Mouse (Mus musculus) forebrain, embryonic 11.5 days (tissue): ENCODE measurements at regions not wholly inside any gene's neighbourhood (a gene's known extent, or its start where the extent isn't known, plus 50 kb on each side); places are given as distances from the start of the nearest gene placed in this dataset.

Experiments
- ATAC-seq: fragments of 200-750 bp; cut with Nextera tagmentation; replicated peaks from 2 replicates; pipeline ENCODE4 v1.8.0; 2017; ENCODE audit warnings: moderate TSS enrichment; ENCODE audit not compliant: low FRiP score
- DNase-seq: peaks from one replicate; pipeline ENCODE4 v3.0.0-alpha.2; 2017; ENCODE audit warnings: low spot score
- H3K27ac ChIP-seq: fragments of 300-500 bp; sonication (generic); 2 replicates; pipeline ENCODE4 v1.5.1; 2014; ENCODE audit warnings: low read depth, low read length
- H3K27me3 ChIP-seq: fragments of 300-500 bp; sonication (generic); 2 replicates; pipeline ENCODE4 v1.6.1; 2014; ENCODE audit warnings: mild to moderate bottlenecking, low read length, mixed read lengths; ENCODE audit not compliant: control insufficient read depth, insufficient read depth
- H3K36me3 ChIP-seq: fragments of 300-500 bp; sonication (generic); 2 replicates; pipeline ENCODE4 v1.6.1; 2014; ENCODE audit warnings: mild to moderate bottlenecking, low read length, moderate library complexity, mixed read lengths; ENCODE audit not compliant: control insufficient read depth, insufficient read depth
- H3K4me1 ChIP-seq: fragments of 300-500 bp; sonication (generic); replicated peaks from 2 replicates; pipeline ENCODE4 v1.6.1; 2014; ENCODE audit warnings: low read length, mixed read lengths; ENCODE audit not compliant: control insufficient read depth, insufficient read depth
- H3K4me2 ChIP-seq: fragments of 300-500 bp; sonication (generic); 2 replicates; pipeline ENCODE4 v1.6.1; 2014; ENCODE audit warnings: low read depth, mild to moderate bottlenecking, low read length, moderate library complexity, mixed read lengths; ENCODE audit not compliant: severe bottlenecking
- H3K4me3 ChIP-seq: fragments of 300-500 bp; sonication (generic); 2 replicates; pipeline ENCODE4 v1.5.1; 2014; ENCODE audit warnings: low read depth, low read length
- H3K9ac ChIP-seq: fragments of 300-500 bp; sonication (generic); 2 replicates; pipeline ENCODE4 v1.6.1; 2014; ENCODE audit warnings: low read length
- H3K9me3 ChIP-seq: fragments of 300-500 bp; sonication (generic); 2 replicates; pipeline ENCODE4 v1.6.1; 2016; ENCODE audit warnings: low read length, mixed read lengths; ENCODE audit not compliant: control insufficient read depth
- WGBS: fragments of 180-500 bp; shearing (Covaris S2); extraction: QIAGEN DNeasy Blood & Tissue Kit; methylation state at CpG from one replicate; pipeline ENCODE4 v1.1.7; 2014; 5-methylcytosine and 5-hydroxymethylcytosine counted together

DNA sequence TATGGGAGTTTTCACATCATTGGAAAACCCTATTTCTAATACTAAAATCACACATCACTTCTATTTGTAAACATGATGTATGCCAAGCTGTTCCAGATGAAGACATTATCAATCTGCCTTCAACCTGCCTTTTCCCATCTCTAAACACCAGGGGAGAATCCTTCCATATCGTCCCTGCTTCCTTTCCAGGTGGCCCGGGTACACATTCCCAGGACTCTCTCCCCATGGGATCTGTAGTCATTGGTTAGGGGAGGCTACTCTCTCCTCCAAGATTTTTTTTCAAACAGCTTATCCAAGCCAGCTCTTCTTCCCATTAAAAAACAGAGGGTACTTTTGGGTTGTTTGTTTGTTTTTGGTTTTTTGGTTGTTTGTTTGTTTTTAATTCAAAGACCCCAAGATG lies 650.7 kb downstream of the Tlr4 start:
- Histone ChIP-seq H3K4me3 (no peak overlapping the region), H3K4me2 (no peak overlapping the region), H3K9ac (no peak overlapping the region), H3K9me3 (no peaks in the 10 kb centered on the region), H3K36me3 (no peaks in the 10 kb centered on the region), H3K27me3 (no peaks in the 10 kb centered on the region), H3K4me1 (no peaks in the 10 kb centered on the region), H3K27ac (no peak overlapping the region)
- ATAC-seq = no peak
- DNase-seq = no peak
- 67% methylated on average over 2 of the region's 2 CpGs for WGBS

DNA sequence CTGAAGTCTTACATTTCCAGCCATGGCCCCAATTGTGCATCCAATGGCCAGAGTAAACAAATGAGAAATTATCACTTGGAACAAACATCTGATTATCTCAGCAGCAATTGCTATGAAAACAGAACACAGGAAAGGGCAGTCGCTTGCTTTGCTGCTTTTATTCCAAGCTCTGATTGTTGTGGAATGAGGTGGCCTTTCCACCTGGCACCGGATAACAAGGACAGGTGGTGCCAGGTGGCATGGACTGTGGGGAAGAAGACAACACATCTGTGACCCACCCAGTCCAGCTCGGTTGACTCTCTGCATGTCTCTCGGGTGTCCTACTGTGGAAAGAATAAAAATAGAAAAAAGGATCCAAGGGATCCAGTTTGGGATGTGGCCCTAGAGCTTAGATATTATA lies 694.9 kb downstream of the Tlr4 start:
- H3K4me1 ChIP-seq = no peaks in the 10 kb centered on the region
- 82% methylated on average over 4 of the region's 4 CpGs for WGBS
- no peak for ATAC-seq
- H3K9me3 ChIP-seq = no peaks in the 10 kb centered on the region
- H3K4me3 ChIP-seq = no peak overlapping the region
- no peak overlapping the region for H3K4me2 ChIP-seq
- H3K27me3 ChIP-seq = no peaks in the 10 kb centered on the region
- H3K9ac ChIP-seq = no peak overlapping the region
- no peak overlapping the region for H3K27ac ChIP-seq
- H3K36me3 ChIP-seq = no peaks in the 10 kb centered on the region
- no peak for DNase-seq

DNA sequence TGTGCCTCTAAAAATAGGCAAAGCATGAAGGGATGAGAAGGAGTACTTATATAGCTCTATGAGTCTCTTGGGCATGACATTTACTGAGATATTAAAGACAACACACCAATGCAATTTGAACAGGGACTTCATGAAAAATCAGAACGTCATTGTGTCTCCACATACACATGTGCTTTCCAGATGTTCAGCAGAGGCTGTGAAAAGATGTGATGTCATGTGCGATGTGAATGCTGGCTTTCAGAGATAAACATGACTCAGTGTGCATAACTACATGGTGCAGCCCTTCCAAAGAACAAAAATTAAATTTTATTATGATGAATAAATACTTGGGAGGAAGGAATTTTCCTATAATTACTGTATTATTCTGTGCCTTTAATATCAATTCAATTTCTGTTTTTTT lies 695.8 kb downstream of the Tlr4 start:
- Histone ChIP-seq H3K9ac (no peak overlapping the region), H3K4me1 (no peaks in the 10 kb centered on the region), H3K4me2 (no peak overlapping the region), H3K27me3 (no peaks in the 10 kb centered on the region), H3K4me3 (no peak overlapping the region), H3K9me3 (no peaks in the 10 kb centered on the region), H3K36me3 (no peaks in the 10 kb centered on the region), H3K27ac (no peak overlapping the region)
- DNase-seq (no peak), ATAC-seq (no peak)
- 79% methylated on average over 2 of the region's 2 CpGs for WGBS

DNA sequence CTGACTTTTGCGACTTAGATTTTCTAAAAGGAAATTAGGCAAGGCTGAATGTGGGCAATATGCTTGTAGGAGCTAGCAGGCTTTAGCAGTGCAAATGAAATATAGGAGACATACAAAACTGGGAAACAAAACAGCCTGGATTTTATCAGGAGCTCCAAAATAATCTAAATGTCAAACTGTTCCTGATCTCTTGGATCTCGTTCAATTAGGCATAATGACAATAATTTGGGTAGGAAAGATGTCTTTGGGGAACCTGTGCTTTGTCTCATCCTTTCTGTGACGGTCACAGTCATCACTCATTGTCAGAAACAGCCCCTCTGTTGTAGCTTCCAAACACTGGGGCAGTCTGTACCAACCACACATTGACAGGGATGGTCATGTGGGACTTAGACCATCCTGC lies 702.2 kb downstream of the Tlr4 start:
- Histone ChIP-seq H3K4me3 (no peak overlapping the region), H3K27me3 (no peaks in the 10 kb centered on the region), H3K4me1 (no peaks in the 10 kb centered on the region), H3K9ac (no peak overlapping the region), H3K9me3 (no peaks in the 10 kb centered on the region), H3K27ac (no peak overlapping the region), H3K4me2 (no peak overlapping the region), H3K36me3 (no peaks in the 10 kb centered on the region)
- 81% methylated on average over 3 of the region's 3 CpGs for WGBS
- no peak for ATAC-seq
- no peak for DNase-seq

DNA sequence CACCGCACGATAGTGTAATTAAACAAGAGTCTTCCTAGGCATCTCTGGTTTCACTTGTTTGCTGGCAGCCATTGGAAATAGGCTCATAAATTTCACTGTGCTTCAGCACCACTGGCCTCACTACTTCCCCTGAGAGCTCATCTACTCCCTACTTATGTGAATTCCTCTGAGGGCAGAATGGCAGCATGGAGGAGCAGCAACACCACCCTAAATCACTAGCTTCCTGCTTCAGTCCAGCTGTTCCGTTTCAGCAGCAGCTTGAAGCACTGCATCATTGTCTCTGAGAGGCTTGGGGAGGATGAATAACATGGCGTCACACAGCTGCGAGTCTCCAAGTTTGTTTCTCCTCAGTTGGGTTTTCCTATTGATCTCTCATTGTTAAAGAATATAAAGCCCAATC lies 712.1 kb downstream of the Tlr4 start:
- H3K9ac ChIP-seq = no peak overlapping the region
- no peak overlapping the region for H3K4me3 ChIP-seq
- H3K4me1 ChIP-seq = no peaks in the 10 kb centered on the region
- H3K27me3 ChIP-seq = no peaks in the 10 kb centered on the region
- no peaks in the 10 kb centered on the region for H3K36me3 ChIP-seq
- no peak overlapping the region for H3K4me2 ChIP-seq
- 83% methylated on average over 5 of the region's 5 CpGs for WGBS
- no peak overlapping the region for H3K27ac ChIP-seq
- DNase-seq (no peak), ATAC-seq (no peak)
- H3K9me3 ChIP-seq = no peaks in the 10 kb centered on the region

DNA sequence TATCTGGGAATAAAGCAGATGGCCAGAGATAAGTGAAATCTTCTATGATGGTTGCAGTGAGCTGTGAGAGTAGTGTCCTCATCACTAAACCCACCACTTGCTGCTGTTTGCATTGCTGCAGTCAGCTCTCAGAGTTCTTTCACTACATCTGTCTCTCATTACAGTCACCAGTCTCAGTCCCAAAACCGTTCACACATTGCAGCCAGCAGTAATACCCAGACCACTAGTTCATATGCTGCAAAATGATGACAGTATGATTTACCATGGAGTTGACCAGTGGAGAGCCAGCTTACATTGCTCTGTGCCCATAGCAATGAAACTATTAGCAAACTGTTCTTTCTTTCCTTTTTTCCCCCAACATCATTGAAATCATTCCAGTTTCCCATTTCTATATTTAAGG lies 718.6 kb downstream of the Tlr4 start:
- DNase-seq (no peak), ATAC-seq (no peak)
- H3K9me3 ChIP-seq = no peaks in the 10 kb centered on the region
- H3K4me2 ChIP-seq = no peak overlapping the region
- WGBS = 73% methylated on average over 1 of the region's 1 CpGs
- H3K27me3 ChIP-seq = no peaks in the 10 kb centered on the region
- no peak overlapping the region for H3K9ac ChIP-seq
- H3K4me1 ChIP-seq = no peaks in the 10 kb centered on the region
- no peaks in the 10 kb centered on the region for H3K36me3 ChIP-seq
- no peak overlapping the region for H3K4me3 ChIP-seq
- H3K27ac ChIP-seq = no peak overlapping the region

DNA sequence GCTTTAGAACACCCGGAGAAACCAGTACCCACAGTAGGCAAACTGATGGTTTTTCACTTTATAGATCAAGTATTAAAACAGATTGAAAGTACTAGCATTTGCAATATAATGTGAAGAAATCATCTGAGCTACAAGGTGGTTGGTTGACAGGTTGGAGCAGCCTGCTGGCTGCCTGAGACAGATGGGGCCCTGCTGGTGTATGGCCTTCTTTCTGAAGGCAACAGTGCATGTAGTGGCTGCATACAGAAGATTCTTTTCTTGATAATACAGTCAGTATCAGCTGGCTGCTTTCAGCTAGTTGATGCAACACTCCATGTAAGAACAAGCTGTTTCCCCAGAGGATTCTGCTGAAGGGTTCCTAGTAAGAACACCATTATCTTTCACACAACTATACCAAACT lies 720.6 kb downstream of the Tlr4 start:
- WGBS = 86% methylated on average over 1 of the region's 1 CpGs
- DNase-seq = no peak

DNA sequence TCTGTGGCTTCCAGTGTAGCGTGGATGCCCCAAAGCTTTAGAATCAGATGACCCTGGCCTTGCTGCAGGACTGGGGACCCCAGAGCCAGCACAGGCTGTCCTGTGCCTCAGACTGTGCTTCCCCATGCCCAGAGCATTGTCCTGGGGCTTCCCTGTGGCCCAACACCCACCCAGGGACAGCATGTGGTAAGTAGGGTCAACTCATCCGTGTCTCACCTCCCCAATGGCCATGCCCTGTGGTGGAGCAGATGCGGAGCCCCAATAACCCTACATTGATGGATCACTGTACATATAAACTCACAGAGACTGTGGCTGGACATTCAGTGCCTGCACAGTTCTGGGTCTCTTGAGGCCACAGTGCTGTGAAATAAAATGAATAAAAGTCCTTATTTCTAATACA lies 726.1 kb downstream of the Tlr4 start:
- H3K27me3 ChIP-seq = no peaks in the 10 kb centered on the region
- no peak overlapping the region for H3K27ac ChIP-seq
- no peaks in the 10 kb centered on the region for H3K9me3 ChIP-seq
- WGBS = 88% methylated on average over 3 of the region's 3 CpGs
- no peak for DNase-seq
- H3K36me3 ChIP-seq = no peaks in the 10 kb centered on the region
- H3K4me1 ChIP-seq = no peaks in the 10 kb centered on the region
- no peak overlapping the region for H3K4me2 ChIP-seq
- H3K9ac ChIP-seq = no peak overlapping the region
- no peak overlapping the region for H3K4me3 ChIP-seq
- 0 out of 2 replicates have a peak, but pooled peaks have one; percentile 18 for ATAC-seq

More for the DNA sequence above, 720.6 kb downstream of the Tlr4 start:
- H3K4me1 ChIP-seq = no peaks in the 10 kb centered on the region
- ATAC-seq = no peak
- H3K9ac ChIP-seq = no peak overlapping the region
- H3K27me3 ChIP-seq = no peaks in the 10 kb centered on the region
- no peaks in the 10 kb centered on the region for H3K36me3 ChIP-seq
- H3K9me3 ChIP-seq = no peaks in the 10 kb centered on the region
- H3K4me3 ChIP-seq = no peak overlapping the region
- no peak overlapping the region for H3K27ac ChIP-seq
- no peak overlapping the region for H3K4me2 ChIP-seq

DNA sequence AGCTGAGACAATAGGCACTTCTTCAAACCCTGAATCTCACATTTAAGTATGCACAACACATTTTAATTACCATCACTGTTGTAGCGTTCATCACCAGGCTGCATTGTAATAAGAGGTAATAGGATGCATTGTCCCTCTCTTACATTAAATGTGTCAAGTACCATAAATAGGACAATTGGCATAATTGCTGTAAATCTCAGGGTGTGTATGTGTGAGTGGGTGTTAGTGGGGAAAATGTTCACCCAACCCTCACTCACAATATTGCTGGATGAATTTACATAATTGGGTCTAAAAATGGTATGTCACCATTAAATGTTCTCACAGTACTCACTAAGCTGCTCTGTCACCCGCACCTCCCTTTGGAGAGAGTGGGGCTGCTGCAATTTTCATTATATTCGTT lies 747.4 kb downstream of the Tlr4 start:
- ATAC-seq (no peak; the same call in 1 of the 2 replicates), DNase-seq (no peak)
- 74% methylated on average over 3 of the region's 3 CpGs for WGBS
- Histone ChIP-seq H3K4me1 (no peaks in the 10 kb centered on the region), H3K36me3 (no peaks in the 10 kb centered on the region), H3K9me3 (no peaks in the 10 kb centered on the region), H3K27me3 (no peaks in the 10 kb centered on the region), H3K4me3 (no peak overlapping the region), H3K9ac (no peak overlapping the region), H3K27ac (no peak overlapping the region), H3K4me2 (no peak overlapping the region)
